Mouse (Mus musculus) central nervous system, embryonic 11.5 days (tissue): ENCODE data around the gene Sae1. TPM values are rescaled to one million over a fixed set of nuclear protein-coding genes. Genes with fewer than 3 reads are reported as not detected.

Source experiments
- polyA plus RNA-seq: library from polyadenylated mRNA; depleted of rRNA; stranded (reverse); fragments of >200 nt; gene quantifications from 2 replicates; pipeline ENCODE4 v1.2.3, GENCODE M21; 2012; rRNA removed

Sae1 gene
- polyA plus RNA-seq, result 217 and 361 TPM in 2 replicates

GRCm38 (mm10) chr7:16387160-16388041 lies at the start of gene Sae1:
Gene Sae1, minus strand, starts transcription at chr7:16387806.

GRCm38 (mm10) chr7:16400689-16401611 lies 13.3 kb upstream of the Sae1 start, which contains the start of gene Zc3h4:
Gene Zc3h4, plus strand, starts transcription at chr7:16400910.

GRCm38 (mm10) chr7:16308093-16308492 lies 79.5 kb downstream of the Sae1 start, which contains the start of gene Bbc3:
Gene Bbc3, plus strand, starts transcription at chr7:16308393.

GRCm38 (mm10) chr7:16286026-16286961 lies 101.3 kb downstream of the Sae1 start, which contains the start of gene Ccdc9:
Gene Ccdc9, minus strand, starts transcription at chr7:16286795.

GRCm38 (mm10) chr7:16273081-16273765 lies 114.4 kb downstream of the Sae1 start, which contains the start of gene Inafm1:
Gene Inafm1, minus strand, starts transcription at chr7:16273617.

Other genes starting within 250 kb of the Sae1 start
- 80.4 and 100 TPM in 2 replicates for gene Meis3, start 212.7 kb downstream of the Sae1 start, polyA plus RNA-seq
- 14.1 and 16.5 TPM in 2 replicates for gene Dhx34, start 165.8 kb downstream of the Sae1 start, polyA plus RNA-seq
- gene C5ar2, start 143.7 kb downstream of the Sae1 start, polyA plus RNA-seq, result 0.07 and 0.13 TPM in 2 replicates
- gene C5ar1, start 128.3 kb downstream of the Sae1 start, polyA plus RNA-seq, result 0.98 and 3.1 TPM in 2 replicates
- 20.1 and 23.7 TPM in 2 replicates for gene Inafm1, start 114.2 kb downstream of the Sae1 start, polyA plus RNA-seq
- gene Ccdc9, start 101.0 kb downstream of the Sae1 start, polyA plus RNA-seq, result 79.2 and 222 TPM in 2 replicates
- gene Bbc3, start 79.4 kb downstream of the Sae1 start, polyA plus RNA-seq, result 9.5 and 14.2 TPM in 2 replicates
- gene Zc3h4, start 13.1 kb upstream of the Sae1 start, polyA plus RNA-seq, result 57.7 and 93.9 TPM in 2 replicates
- gene Tmem160, start 65.0 kb upstream of the Sae1 start, polyA plus RNA-seq, result 39.6 and 43.5 TPM in 2 replicates
- 0.27 and 1.0 TPM in 2 replicates for gene Npas1, start 89.9 kb upstream of the Sae1 start, polyA plus RNA-seq
- gene Arhgap35, start 227.2 kb upstream of the Sae1 start, polyA plus RNA-seq, result 24.0 and 36.1 TPM in 2 replicates